Mouse (Mus musculus) right cerebral cortex, postnatal 36 days (tissue): ENCODE measurements around the gene Dok3.
A peak's percentile ranks its signal among the peaks of the same experiment; 100 is the strongest.

Experiments used
- DNase-seq, 2 experiments: peaks; one replicate each; pipeline ENCODE4 v3.0.0; 2022; ENCODE audit warnings: low spot score in 2 of 2, mixed read lengths in 1 of 2

The Dok3 gene

DNA sequence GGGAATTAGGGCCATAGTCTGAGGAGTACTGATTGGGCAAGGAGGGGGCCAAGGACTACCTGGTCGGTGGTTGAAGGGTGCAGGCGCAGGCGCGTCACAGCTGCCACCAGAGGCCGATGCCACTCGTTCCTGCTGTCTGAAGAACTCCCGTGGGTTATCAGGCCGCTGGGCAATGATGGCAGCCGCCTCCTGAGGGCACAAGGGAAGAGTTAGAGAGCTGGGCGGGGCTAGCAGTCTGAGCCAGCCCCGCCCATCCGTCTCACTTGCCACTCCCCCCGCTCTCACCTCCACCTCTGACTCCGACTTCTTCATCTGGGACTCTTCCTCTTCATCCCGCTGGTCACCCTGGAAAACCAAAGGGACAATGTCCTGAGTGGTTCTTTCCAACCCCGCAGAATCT, 51.6 kb downstream of the Dok3 start:
- no peak for DNase-seq

GRCm38 (mm10) chr13:55476256-55476655, 52.8 kb downstream of the Dok3 start:
- no peak for DNase-seq

DNA sequence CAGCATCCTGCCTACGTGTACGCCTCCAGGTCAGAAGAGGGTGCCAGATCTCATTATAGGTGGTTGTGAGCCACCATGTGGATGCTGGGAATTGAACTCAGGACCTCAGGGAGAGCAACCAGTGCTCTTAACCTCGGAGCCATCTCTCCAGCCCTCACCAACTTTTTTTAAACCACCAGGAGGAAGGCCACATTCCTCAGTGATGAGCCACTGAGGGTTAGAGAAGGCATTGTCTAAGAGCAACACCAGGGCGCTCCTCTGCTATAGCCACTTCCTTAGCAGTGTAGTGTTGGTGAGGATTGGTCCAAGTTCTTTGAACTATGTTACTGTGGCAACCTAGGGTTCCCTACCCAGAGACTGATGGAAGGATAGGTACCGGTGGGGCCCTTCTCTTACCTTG, 53.3 kb downstream of the Dok3 start:
- DNase-seq = no peak

- peak in 1 of 2 experiments; percentile 78 for DNase-seq
These were observed 54.5 kb downstream of the Dok3 start for GRCm38 (mm10) chr13:55474621-55475069.

- DNase-seq = no peak
These were observed 55.1 kb downstream of the Dok3 start for GRCm38 (mm10) chr13:55473961-55474360.
